Mouse (Mus musculus): ENCODE measurements around the gene Pbx2. TPM values are rescaled to one million over a fixed set of nuclear protein-coding genes. Genes with fewer than 3 reads are reported as not detected.
A peak's percentile ranks its signal among the peaks of the same experiment; 100 is the strongest.
"Not testable (repeated sequence)": the region's sequence is repeated elsewhere in the genome, so short reads cannot be mapped to it uniquely, and the experiment has no call there.

Gene Pbx2
- polyA plus RNA-seq (2012; rRNA removed) = 67.0 and 71.3 TPM in 2 replicates

DNA sequence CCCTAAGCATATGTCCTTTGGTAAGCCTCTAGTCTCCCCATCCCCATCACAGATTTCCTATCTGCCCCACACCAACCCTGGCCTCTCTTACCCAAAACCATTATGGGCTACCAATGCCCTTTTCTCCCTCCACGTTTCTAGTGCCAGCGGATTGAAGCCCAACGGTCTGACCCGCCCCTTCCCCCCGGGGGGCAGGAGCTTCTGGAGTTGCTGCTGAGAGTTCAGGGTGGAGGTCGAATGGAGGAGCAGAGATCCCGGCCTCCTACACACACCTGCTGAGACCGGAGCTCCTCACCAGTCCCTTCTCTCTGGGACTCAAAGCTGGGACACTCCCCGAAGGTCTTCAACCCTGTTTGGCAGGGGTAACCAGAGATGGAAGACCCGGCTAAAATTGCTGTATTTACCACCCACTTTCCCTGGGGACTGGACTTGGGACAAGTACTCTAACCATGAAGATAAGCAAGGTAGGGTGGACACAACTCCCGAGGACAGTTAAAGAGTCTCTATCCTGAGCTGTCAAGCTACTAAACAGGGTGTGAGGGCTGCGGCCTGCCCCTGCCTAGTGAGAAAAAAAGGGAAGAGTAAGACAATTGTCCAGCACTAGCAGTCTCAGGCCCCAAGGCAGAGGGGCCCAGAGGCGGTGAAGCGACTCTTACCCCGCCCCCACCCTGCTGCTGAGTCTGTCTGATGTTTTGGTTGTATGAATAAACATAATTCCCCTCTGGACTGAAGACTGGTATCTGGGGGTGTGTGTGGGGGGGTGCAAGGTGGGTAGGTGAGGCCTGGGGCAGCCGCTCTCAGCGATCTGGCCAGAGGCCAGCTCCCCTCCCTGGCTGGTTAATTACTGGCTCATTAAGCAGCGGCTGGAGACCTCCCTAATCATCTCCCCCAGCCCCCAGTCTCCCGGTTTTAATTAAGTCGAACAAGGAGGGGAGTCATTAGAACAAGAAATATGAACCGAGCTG, at the start of gene Pbx2:
Gene Pbx2 (plus strand): TSS at position 238 of the 965 bp plus-strand sequence.
- DNase-seq (ENCODE audit: extremely low spot score in 1 of 2, low spot score in 1 of 2) = no peak

DNA sequence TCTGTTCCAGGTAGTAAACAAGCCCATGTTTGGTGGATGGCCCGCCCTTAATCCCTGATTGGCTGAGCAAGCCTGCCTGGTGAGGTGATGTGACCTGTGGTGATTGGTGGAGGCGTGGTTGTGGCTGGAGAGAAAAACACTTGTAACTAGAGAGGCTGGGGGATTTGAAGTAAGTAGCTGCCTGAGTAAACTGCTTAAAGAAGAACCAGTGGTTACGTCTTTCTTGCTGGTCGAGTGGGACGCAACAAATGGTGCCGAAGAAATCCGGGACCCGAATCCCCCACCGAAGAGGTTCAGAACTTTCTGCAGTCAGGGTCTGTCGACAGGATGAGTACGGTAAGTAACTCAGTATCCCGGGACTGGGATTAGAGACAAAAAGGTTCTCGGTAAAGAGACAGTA, 47.5 kb upstream of the Pbx2 start:
- DNase-seq (ENCODE audit: extremely low spot score in 1 of 2, low spot score in 1 of 2) = not testable (repeated sequence)

DNA sequence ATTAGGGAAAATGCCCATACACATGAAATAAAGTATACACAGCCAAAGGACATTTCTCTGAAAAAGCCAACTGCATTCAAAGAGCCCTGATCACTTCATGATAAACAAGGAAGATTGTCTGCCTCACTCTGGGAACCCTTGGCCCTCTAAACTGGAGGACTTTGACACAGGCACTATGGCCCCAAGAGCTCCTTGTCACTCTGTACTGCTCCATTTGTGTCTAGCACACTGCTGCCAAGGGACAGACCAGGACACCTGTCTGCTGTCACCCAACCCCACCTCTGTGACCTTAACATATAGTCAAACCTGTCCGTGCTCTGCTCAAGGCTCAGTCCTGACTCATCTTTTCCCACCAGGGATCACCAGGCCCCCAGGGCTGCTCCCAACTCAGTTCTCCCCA, 44.3 kb upstream of the Pbx2 start:
- no peak for DNase-seq (ENCODE audit: extremely low spot score in 1 of 2, low spot score in 1 of 2)

DNA sequence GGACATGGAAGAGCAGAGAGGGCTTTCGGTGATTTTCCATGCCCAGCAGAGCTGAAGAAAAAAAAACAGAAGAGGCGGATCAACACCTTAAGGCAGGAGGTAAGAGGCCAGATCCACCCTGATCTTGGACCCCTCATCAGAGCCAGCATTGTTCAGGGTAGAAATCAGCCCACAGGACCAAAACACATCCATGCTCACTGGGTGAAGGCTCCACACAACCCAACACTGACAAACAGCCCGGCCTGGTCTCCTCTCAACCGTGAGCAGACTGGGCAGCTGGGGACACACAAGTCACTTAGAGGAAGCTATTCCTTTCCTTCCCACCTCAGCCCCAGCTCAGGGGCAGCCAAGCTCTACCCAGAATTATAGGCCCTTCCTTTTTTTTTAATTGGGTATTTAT, 43.5 kb upstream of the Pbx2 start:
- no peak for DNase-seq (ENCODE audit: extremely low spot score in 1 of 2, low spot score in 1 of 2)

DNA sequence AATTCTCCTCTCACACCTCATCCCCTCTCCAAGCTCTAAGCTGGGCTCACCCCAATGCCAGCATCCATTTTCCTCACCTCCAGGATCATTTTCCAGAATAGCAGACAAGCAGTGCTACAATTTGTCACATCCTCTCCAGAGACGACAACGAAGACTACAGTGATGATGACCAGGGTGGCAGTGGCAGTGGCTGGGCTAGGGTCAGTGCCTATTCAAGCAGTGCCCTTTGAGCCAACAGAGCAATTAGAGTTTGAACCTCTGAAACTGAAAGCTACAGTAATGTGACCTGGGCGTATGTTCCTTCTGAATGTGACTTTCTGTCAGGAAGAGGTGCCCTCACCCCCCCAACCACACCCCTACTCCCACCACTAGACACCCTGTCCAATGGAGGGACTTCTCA, 41.9 kb upstream of the Pbx2 start:
- no peak for DNase-seq (ENCODE audit: extremely low spot score in 1 of 2, low spot score in 1 of 2)

DNA sequence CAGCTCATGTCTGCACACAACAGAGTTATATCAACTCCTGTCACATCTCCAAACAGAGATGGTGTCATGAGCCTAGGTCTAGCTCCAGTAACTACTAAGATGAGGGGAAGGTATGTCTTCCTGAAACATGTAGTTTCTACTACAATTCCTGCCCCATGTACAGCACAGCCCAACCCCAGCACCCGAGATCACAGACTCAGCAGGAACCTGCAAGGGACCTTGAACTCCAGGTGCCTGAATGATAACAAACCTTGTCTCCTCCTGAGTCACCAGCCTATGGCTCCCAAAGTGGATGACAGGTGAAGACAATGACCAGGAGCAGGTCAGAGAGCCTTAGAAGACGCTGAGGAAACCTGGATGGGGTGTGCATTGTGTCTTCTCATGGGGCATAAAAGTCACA, 41.2 kb upstream of the Pbx2 start:
- no peak for DNase-seq (ENCODE audit: extremely low spot score in 1 of 2, low spot score in 1 of 2)

DNA sequence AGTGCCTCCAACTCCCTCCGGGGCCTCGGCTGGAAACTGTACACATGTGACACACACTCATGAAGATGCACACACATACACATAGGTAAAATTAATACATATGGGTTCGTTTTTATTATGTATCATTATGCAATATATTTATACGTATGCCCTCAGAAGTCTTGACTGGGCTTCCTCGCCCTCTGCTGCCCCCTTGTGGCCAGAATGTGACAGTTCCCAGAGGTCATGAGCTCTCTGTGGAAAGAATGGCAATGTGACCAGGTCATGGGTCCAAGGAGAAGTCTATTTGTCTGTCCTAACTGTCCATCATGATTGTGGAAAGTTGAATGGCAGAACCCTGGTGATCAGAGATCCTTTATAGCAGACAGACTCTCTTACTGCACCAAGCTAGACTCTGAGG, 35.6 kb upstream of the Pbx2 start:
- peak; percentile 15 to 84 for DNase-seq (ENCODE audit: extremely low spot score in 1 of 2, low spot score in 1 of 2)

DNA sequence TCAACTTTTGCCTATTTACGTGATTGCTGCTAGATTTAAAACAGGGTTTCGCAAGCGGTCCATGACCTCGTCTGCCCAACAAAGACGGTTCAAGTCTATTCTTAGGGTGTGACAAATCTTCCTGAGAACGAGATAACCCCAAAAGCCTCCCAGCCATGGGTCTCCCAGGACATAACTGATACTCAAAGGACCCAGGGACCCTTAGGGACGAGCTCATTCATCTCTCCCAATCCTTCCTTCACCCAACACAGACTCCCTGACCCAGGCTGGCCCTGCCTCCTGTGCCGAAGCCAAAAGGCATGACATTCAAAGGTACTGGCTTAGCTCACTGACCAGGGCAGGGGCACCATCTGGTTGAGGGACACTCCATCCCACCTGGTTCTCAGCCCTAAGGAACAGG, 34.7 kb upstream of the Pbx2 start:
- no peak for DNase-seq (ENCODE audit: extremely low spot score in 1 of 2, low spot score in 1 of 2)

DNA sequence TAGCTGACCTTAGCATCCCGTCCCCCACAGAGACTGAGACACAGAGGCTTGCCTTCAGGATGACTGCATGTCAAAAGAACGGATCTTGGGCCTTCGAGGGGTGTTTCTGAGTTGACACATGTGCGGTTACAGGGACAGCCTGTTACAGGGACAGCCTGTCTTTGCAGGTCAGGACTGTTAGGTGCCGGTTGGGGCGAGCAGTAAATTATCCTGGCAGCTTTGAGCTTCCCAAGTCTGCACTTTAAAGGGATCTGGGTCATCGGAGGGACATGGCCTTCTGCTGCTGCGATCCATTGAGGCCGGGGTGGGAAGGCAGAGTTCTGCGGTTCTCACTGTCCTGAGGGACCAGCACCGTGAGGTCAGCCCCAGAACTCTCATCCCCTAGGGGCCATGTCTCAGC, 33.7 kb upstream of the Pbx2 start:
- no peak for DNase-seq (ENCODE audit: extremely low spot score in 1 of 2, low spot score in 1 of 2)

DNA sequence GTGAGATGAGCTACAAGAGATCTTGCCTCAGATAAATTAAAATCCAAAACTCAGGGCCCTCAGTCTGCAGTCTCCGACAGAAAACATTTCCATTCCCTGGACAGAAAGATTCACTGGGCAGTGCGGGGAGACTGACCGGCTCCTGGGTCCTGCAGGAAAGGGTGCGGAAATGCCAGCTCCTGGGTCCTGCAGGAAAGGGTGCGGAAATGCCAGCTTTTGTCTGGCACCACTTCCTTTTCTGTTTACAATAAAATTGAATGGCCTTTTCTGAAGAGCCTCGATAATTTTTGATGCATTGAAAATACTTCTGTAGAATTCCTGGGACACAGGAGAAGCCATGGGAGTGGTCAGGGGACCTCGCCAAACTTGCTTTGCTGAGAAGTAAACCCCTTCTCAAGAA, 31.9 kb upstream of the Pbx2 start:
- no peak for DNase-seq (ENCODE audit: extremely low spot score in 1 of 2, low spot score in 1 of 2)

DNA sequence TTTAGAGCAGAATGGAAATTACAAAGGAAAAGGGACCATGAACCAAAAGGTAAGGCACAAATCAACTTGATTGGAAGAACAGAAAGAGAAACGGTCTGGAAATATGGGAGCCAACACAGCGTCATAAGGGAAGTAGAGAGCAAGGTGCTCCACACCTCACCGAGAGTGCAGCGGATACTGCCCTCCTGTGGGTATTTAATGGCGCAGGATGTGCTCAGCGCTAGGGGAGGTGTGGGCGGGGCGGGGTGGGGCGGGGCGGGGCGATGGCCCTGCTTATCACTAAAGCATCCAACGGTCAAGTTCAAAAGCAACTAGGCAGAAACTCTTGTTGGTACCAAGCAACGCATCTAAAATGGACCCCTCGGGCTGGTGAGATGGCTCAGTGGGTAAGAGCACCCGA, 31.2 kb upstream of the Pbx2 start:
- no peak for DNase-seq (ENCODE audit: extremely low spot score in 1 of 2, low spot score in 1 of 2)

DNA sequence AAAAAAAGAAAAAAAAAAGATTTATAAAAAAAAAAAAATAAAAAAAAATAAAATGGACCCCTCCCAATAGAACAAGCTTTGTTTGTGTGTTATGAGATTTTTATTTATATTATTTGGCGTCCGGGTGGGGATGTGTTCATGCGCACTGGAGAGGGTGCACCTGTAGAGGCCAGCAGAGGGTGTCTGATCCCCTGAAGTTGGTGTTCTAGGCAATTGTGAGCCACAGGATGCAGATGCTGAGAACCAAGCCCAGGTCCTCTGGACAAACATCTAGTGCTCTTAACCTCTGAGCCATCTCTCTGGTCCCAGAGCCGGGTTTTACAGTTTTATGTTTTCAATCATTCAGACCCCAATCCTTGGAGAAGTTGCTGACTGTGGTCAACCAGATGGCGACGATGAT, 30.6 kb upstream of the Pbx2 start:
- DNase-seq (ENCODE audit: extremely low spot score in 1 of 2, low spot score in 1 of 2) = no peak

DNA sequence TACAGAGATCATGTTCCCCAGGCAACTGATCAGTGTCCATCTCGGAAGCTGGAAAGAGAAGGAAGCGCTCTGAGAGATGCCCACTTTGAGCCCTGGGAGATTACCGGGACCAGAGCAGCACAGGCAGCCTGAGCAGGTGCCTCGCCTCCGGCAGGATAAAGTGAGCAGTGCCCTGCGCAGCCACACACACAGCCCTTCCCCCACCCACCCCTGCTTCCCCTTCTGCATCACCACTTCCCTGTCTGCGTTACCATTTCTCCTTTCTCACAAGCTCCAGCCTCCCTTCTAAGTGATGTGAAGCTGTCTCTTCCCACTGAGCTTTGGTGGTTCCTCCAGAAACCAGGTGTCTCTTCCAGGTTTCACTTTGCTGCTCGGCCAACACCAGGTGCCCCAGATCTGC, 29.9 kb upstream of the Pbx2 start:
- no peak for DNase-seq (ENCODE audit: extremely low spot score in 1 of 2, low spot score in 1 of 2)

DNA sequence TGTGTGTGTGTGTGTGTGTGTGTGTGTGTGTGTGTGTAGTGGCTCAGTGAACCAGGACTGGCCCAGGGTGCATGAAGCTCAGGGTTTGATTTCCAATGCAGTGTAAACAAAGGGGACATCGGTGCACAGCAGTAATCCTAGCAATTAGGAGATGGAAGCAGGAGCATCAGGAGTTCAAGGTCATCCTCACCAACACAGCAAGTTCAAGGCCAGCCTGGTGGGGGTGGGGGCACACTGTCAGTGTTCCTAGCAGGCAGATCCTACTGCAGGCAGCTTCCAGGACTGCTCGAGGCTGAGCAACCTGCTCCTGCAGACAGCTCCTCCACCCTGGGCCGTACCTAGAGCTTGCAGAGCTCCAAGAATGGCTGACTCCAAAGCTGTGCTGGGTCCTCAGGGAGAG, 28.5 kb upstream of the Pbx2 start:
- DNase-seq (ENCODE audit: extremely low spot score in 1 of 2, low spot score in 1 of 2) = no peak

DNA sequence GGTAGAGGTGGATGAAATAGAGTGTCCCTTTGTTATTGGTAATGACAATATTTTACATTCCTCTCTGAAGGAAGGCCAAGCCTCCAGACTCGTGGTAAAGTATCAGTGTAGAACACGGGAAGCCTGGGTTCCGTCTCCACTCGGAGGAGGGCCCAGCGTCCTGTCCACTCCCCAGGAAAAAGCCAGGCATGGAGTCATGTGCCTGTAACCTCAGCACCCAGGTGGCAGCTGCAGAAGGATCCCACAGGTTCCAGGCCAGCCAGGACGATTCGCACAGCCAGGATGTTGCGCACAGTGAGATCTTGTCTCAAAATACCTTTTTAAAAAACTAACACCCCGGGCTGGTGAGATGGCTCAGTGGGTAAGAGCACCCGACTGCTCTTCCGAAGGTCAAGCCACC, 27.7 kb upstream of the Pbx2 start:
- DNase-seq (ENCODE audit: extremely low spot score in 1 of 2, low spot score in 1 of 2) = no peak

DNA sequence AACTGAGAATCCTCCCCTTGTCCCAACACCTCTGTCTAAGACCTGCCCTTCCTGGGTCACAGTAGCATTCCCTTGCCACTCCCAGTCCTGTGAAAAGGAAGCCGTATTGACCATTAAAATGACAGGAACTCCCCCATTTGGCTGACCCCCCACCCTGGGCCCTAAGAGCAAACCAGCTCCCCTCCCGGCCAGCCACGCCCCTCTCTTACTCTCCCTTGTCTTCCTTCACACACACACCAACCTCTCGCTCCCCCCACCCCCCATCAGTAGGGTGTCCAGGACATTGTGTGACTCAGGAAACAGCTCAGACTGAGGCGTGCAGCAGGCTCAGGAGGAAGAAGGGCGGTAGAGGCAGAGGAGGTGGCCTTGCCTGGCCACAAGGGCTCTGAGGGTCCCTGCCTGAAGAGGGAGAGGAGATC, 27.1 kb upstream of the Pbx2 start, which contains the start of gene Notch4:
Gene Notch4 (plus strand): TSS at position 266 of the 419 bp plus-strand sequence.
- DNase-seq (ENCODE audit: extremely low spot score in 1 of 2, low spot score in 1 of 2) = no peak

DNA sequence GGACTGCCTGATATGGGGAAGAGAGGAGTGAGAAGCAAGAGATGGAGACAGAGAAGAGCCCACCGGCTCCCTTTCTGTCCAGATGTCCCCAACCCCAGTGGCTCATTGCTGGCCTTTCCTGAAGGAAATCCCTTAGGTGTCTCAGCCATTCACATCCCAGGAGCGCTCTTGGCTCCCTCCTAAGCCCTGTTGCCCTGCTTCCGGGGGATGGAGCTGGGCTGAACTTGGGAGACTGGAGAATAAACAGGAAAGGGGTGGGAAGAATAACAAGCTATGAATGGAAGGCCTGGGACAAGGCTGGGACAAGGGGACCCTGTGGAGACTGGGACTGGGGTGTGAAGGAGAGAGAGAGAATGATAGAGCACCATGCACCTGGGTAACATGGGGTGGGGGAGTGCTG, 26.3 kb upstream of the Pbx2 start:
- no peak for DNase-seq (ENCODE audit: extremely low spot score in 1 of 2, low spot score in 1 of 2)

DNA sequence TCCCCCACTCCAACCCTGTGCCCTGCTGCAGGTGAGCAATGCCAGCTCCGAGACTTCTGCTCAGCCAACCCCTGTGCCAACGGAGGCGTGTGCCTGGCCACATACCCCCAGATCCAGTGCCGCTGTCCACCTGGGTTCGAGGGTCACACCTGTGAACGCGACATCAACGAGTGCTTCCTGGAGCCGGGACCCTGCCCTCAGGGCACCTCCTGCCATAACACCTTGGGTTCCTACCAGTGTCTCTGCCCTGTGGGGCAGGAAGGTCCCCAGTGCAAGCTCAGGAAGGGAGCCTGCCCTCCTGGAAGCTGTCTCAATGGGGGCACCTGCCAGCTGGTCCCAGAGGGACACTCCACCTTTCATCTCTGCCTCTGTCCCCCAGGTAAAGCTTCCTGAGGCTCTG, 23.8 kb upstream of the Pbx2 start:
- DNase-seq (ENCODE audit: extremely low spot score in 1 of 2, low spot score in 1 of 2) = no peak

DNA sequence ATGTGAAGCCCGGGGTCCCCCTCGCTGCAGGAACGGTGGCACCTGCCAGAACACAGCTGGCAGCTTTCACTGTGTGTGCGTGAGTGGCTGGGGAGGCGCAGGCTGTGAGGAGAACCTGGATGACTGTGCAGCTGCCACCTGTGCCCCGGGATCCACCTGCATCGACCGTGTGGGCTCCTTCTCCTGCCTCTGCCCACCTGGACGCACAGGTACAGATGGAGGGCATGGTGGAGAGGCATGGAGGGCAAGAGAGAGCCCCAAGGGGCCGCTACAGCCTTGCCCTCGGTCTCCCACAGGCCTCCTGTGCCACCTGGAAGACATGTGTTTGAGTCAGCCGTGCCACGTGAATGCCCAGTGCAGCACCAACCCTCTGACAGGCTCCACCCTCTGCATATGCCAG, 22.6 kb upstream of the Pbx2 start:
- DNase-seq (ENCODE audit: extremely low spot score in 1 of 2, low spot score in 1 of 2) = no peak

DNA sequence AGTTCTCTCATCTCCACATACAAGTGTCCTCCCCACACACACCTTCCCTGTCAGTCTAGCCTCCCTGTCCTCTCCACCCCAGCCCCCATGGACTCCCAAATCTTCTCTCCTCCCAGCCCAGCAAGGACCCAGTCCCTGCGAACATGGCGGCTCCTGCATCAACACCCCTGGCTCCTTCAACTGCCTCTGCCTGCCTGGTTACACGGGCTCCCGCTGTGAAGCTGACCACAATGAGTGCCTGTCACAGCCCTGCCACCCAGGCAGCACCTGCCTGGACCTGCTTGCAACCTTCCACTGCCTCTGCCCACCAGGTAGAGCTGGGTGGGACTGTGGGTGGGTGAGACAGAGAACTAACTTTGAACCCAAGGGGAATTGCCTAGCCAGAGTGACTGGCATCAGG, 21.1 kb upstream of the Pbx2 start:
- DNase-seq (ENCODE audit: extremely low spot score in 1 of 2, low spot score in 1 of 2) = no peak

DNA sequence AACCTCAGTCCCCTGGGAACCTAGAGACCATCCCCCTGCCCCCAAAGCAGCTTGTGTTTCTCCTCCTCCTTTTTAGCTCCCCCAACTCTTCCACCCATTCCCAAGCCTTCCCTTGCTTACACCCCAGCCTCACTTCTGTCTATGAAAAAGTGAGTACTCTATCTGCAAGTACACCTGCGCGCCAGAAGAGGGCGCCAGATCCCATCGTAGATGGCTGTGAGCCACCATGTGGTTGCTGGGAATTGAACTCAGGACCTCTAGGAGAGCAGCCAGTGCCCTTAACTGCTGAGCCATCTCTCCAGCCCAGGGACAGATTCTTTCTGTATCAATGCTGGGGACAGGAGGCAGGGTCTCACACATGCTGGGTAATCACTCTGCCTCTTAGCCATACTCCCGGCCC, 19.2 kb upstream of the Pbx2 start:
- no peak for DNase-seq (ENCODE audit: extremely low spot score in 1 of 2, low spot score in 1 of 2)

DNA sequence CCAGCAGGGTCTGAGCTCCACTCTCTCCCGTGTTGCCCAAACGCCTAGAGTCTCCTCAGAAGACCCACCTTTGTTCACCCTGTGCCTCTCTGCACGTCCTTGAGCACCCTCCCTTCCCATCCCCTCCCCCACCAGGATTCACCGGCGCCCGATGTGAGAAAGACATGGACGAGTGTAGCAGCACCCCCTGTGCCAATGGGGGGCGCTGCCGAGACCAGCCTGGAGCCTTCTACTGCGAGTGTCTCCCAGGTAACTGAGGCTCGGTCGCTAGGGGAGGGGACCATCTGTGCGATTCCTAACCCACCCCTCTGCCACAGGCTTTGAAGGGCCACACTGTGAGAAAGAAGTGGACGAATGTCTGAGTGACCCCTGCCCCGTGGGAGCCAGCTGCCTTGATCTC, 18.7 kb upstream of the Pbx2 start:
- no peak for DNase-seq (ENCODE audit: extremely low spot score in 1 of 2, low spot score in 1 of 2)

DNA sequence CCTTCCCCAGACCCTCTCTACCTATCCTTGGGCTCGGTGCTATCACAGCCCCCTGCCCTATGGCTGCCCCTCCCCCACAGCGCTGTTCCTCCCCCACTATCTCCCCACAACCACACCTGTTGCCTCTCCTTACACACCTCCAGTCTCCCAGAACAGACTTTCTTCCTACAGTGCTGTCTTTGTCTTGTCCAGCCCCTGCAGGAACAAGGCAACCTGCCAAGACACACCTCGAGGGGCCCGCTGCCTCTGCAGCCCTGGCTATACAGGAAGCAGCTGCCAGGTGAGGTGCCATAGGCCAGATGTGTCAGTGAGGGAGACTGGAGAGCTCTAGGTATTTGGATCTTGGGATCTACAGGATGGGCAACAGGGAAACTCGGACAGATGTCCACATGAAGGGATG, 14.5 kb upstream of the Pbx2 start:
- no peak for DNase-seq (ENCODE audit: extremely low spot score in 1 of 2, low spot score in 1 of 2)

Measured in frontal cortex, adult 2 months (tissue).